Mouse (Mus musculus) ovary, postnatal 36 days (tissue): Measurements from ENCODE around the gene Med24.
"Not testable (repeated sequence)": the region's sequence is repeated elsewhere in the genome, so short reads cannot be mapped to it uniquely, and the experiment has no call there.

Experiments used
- DNase-seq: peaks from one replicate; pipeline ENCODE4 v3.0.0; 2022; ENCODE audit warnings: low spot score, mixed read lengths

The Med24 gene

GRCm38 (mm10) chr11:98720756-98721155 is 8.5 kb downstream of the Med24 start:
- DNase-seq, result no peak

GRCm38 (mm10) chr11:98717904-98718303 is 11.3 kb downstream of the Med24 start:
- peak; percentile 81 for DNase-seq

- no peak for DNase-seq
Measured at GRCm38 (mm10) chr11:98715946-98716345, 13.3 kb downstream of the Med24 start.

GRCm38 (mm10) chr11:98713703-98714102 is 15.5 kb downstream of the Med24 start:
- DNase-seq, result no peak

GRCm38 (mm10) chr11:98712009-98712408 is 17.2 kb downstream of the Med24 start:
- DNase-seq, result not testable (repeated sequence)

GRCm38 (mm10) chr11:98711046-98711434 is 18.2 kb downstream of the Med24 start:
- no peak for DNase-seq

GRCm38 (mm10) chr11:98710416-98711045 is 18.7 kb downstream of the Med24 start:
- peak; percentile 83 for DNase-seq

GRCm38 (mm10) chr11:98709001-98709741 is 20.1 kb downstream of the Med24 start:
- peak; percentile 60 for DNase-seq

GRCm38 (mm10) chr11:98708282-98708956 is 20.8 kb downstream of the Med24 start:
- no peak for DNase-seq

- peak; percentile 70 for DNase-seq
Measured at GRCm38 (mm10) chr11:98707401-98708281, 21.6 kb downstream of the Med24 start.

- DNase-seq, result no peak
Measured at GRCm38 (mm10) chr11:98705021-98705420, 24.2 kb downstream of the Med24 start.

GRCm38 (mm10) chr11:98702323-98702722 is 26.9 kb downstream of the Med24 start:
- no peak for DNase-seq

- DNase-seq, result no peak
Measured at GRCm38 (mm10) chr11:98701213-98701670, 28.0 kb downstream of the Med24 start, which contains the start of gene Csf3. Csf3 (plus strand) TSS chr11:98701263.

- peak; percentile 73 for DNase-seq
Measured at GRCm38 (mm10) chr11:98699911-98700310, 29.3 kb downstream of the Med24 start.

- no peak for DNase-seq
Measured at GRCm38 (mm10) chr11:98698849-98699640, 30.2 kb downstream of the Med24 start.

GRCm38 (mm10) chr11:98697225-98697624 is 32.0 kb downstream of the Med24 start:
- DNase-seq, result no peak

GRCm38 (mm10) chr11:98696454-98697216 is 32.6 kb downstream of the Med24 start:
- peak; percentile 49 for DNase-seq

- no peak for DNase-seq
Measured at GRCm38 (mm10) chr11:98695408-98695807, 33.8 kb downstream of the Med24 start.

- no peak for DNase-seq
Measured at GRCm38 (mm10) chr11:98694301-98694700, 34.9 kb downstream of the Med24 start.

- no peak for DNase-seq
Measured at GRCm38 (mm10) chr11:98693746-98694145, 35.5 kb downstream of the Med24 start.
